Mouse (Mus musculus) heart, postnatal 36 days (tissue): Measurements from ENCODE around the gene Lyplal1. TPM values are rescaled to one million over a fixed set of nuclear protein-coding genes. Genes with fewer than 3 reads are reported as not detected.

Experiments
- DNase-seq, 2 experiments: peaks; one replicate each; pipeline ENCODE4 v3.0.0; 2021 to 2022
- intact Hi-C: fragments of 180-260 bp; cut with DNase I; formaldehyde crosslinking; loops from one replicate; pipeline ENCODE4 v1.15.1; 2025
- total RNA-seq, 2 experiments: library from RNA; stranded (reverse); gene quantifications; 2 replicates each; pipeline ENCODE4 v1.2.3; 2021

The Lyplal1 gene
- 1 to 10 TPM; 1.9 to 2.1 TPM for total RNA-seq

GRCm38 (mm10) chr1:186116701-186117488 is at the start of gene Lyplal1:
Gene Lyplal1, minus strand, starts transcription at chr1:186117310.
- intact Hi-C loops: loop anchor here (10.0 kb wide), 1 partner anchor 588 kb away; the partner anchor contains the start of gene Tgfb2
- peak; percentile 93 to 96 for DNase-seq

- no peak for DNase-seq
- intact Hi-C loops: no loop called here
Observed at GRCm38 (mm10) chr1:186163616-186164015, 46.5 kb upstream of the Lyplal1 start.

- DNase-seq: peak in 1 of 2 experiments; percentile 17
- intact Hi-C loops: no loop called here
Observed at GRCm38 (mm10) chr1:186163206-186163605, 46.1 kb upstream of the Lyplal1 start.

GRCm38 (mm10) chr1:186150376-186150775 is 33.3 kb upstream of the Lyplal1 start:
- DNase-seq: no peak

DNA sequence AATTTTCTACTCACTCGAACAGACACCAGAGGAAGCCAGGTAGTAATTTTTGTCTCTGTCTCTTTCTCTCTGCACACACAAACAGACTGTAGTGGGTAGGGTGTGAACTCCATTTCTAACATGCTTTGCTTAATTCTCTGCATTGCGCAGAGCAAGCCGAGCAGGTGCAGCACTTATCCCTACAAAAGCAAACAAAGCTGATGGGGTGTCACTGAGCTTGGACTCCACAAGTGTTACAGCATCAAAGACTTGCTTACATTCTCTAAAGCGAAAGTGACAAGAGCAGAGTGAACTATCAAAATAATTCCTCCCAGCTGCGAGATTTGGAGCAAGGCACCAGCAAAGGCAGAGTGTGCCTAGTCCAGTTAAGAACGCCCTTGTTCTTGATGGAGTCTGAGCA is 28.3 kb upstream of the Lyplal1 start:
- intact Hi-C loops: no loop called here
- peak in 1 of 2 experiments; percentile 9 for DNase-seq

More at GRCm38 (mm10) chr1:186150376-186150775, 33.3 kb upstream of the Lyplal1 start:
- intact Hi-C loops: no loop called here

DNA sequence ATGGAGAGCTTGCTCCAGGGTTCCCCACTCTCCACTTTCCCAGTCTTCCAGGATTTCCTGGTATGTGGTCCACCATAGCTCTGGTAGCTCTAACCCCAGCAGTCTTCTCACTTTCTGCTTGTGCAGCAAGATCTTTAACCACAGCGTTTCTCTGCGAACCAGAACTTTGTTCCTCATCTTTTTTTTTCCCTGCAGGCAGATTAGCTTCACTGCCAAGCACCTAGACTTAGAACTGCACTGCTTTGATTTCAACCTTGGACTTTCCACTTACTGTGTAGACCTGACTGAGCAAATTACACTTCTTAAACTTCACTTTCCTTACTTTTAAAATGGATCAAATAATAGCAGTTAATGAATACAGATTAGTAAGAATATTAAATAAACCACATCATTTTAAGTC is 23.1 kb upstream of the Lyplal1 start:
- intact Hi-C loops: no loop called here
- no peak for DNase-seq

GRCm38 (mm10) chr1:186137873-186138272 is 20.8 kb upstream of the Lyplal1 start:
- intact Hi-C loops: no loop called here
- DNase-seq: no peak

GRCm38 (mm10) chr1:186136636-186137380 is 19.7 kb upstream of the Lyplal1 start:
- intact Hi-C loops: no loop called here
- DNase-seq: peak; percentile 20 to 39

GRCm38 (mm10) chr1:186131465-186131864 is 14.4 kb upstream of the Lyplal1 start:
- no peak for DNase-seq
- intact Hi-C loops: no loop called here

- DNase-seq: no peak
- intact Hi-C loops: no loop called here
Observed at GRCm38 (mm10) chr1:186128940-186129339, 11.8 kb upstream of the Lyplal1 start.

GRCm38 (mm10) chr1:186126313-186126862 is 9.3 kb upstream of the Lyplal1 start:
- intact Hi-C loops: no loop called here
- no peak for DNase-seq

GRCm38 (mm10) chr1:186123690-186124089 is 6.6 kb upstream of the Lyplal1 start:
- DNase-seq: no peak
- intact Hi-C loops: no loop called here

GRCm38 (mm10) chr1:186119856-186120255 is 2.7 kb upstream of the Lyplal1 start:
- intact Hi-C loops: loop anchor here (10.0 kb wide), 1 partner anchor 585 kb away; the partner anchor contains the start of gene Tgfb2
- no peak for DNase-seq

DNA sequence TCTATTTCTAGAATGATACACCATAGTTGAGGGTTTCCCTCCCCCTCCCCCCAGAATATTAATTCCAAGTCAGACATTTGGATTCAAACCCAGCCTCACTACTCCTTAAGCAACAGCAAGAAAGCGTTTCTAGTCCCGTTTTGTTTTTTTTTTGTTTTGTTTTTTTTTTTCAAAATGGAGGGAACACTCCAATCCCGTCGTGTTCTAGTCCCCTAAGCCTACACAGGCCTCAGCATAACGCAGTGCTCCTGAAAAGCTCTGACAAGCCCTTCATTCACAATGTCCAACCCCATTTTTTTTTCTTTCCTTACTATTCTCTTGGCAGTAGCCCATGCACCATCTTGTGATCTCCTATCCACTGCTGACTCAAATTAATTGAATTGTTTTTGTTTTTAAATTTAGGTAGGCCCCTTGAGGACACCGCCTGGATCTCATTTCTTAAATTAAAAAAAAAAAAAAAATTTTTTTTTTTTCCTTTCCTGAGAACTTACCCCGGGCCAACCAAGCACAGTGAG is 967 bp downstream of the Lyplal1 start:
- intact Hi-C loops: loop anchor here (10.0 kb wide), 1 partner anchor 589 kb away; the partner anchor contains the start of gene Tgfb2
- no peak for DNase-seq

DNA sequence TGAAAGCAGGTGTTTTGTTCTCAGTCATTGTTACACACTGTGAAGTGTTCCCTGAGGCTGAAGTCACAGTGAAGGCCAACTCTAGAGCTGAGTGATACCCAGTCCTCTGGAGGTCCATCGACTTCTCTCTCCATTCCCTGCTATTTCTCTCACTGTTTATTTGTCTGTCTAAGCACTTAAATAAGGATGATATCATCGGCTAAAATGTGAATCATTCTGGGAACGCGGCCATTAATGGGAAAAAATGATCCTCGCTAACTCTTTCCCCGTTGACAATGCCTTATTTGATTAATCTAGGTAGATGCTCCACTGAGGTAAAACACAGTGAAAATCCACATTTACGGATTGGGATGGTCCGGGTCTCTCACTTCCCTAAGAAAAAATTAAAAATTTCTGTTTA is 14.8 kb downstream of the Lyplal1 start:
- DNase-seq: no peak
- intact Hi-C loops: no loop called here

DNA sequence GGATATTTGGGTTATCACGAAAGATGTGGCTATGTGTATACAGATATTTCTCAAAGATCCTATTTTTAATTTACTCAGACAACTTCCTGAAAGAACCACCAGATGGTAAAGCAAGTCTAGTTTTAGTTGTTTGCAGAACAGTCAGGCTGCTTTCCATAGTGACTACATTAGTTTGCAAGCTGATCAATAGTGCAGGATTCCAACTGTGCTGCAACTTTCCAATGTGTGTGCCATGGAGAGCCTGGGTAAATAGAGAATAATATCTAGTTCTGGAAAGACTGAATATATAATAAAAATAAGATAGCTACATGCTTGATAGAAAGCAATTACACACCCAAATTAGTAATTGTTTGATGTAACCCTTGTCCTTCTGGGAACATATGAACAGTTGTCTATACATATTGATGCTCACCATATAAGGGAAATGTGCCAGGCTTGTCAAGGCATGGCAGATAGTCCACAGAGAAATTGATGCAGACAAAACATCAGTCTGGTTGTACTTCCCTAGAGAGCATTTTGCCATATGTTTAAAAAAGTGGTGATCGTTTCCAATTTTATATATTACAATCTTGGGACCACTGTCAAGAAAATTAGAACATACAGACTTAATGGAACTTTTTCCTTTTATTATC is 50.7 kb downstream of the Lyplal1 start:
- DNase-seq: no peak
- intact Hi-C loops: no loop called here

DNA sequence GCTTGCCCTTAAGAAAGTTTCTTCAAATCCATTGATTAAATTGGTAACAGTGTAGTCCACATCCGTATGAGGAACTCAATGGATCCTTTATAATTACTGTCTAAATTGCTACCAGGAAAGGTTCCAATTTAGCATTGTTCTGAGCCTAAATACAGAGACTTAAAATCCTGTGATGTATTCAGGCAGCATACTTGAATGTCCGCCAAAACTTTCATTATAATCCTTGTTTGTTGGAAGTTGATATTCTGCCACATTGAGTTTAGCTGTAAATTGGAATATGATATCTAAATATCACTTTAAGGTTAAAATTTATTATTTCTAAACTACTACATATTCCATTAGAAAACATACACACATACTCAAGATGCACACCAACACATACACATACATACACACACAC is 57.1 kb downstream of the Lyplal1 start:
- intact Hi-C loops: no loop called here
- DNase-seq: no peak

GRCm38 (mm10) chr1:186054227-186054626 is 62.9 kb downstream of the Lyplal1 start:
- intact Hi-C loops: no loop called here
- DNase-seq: no peak

GRCm38 (mm10) chr1:186053280-186054043 is 63.6 kb downstream of the Lyplal1 start:
- DNase-seq: no peak
- intact Hi-C loops: no loop called here
